Mouse (Mus musculus) monocyte, adult 5-6 weeks (primary cell): ENCODE results near the gene Fam222a. TPM values are rescaled to one million over a fixed set of nuclear protein-coding genes. Genes with fewer than 3 reads are reported as not detected.

Experiments
- ATAC-seq: fragments of 153-309, 156-312 bp; replicated peaks from 2 replicates; pipeline ENCODE4 v1.8.0; 2017; ENCODE audit warnings: mild to moderate bottlenecking; ENCODE audit not compliant: low TSS enrichment, insufficient number of reproducible peaks, severe bottlenecking, poor library complexity, low FRiP score
- total RNA-seq: library from RNA; stranded (forward); fragments of 200-1000, 200-491, 200-594 nt; gene quantifications from 3 replicates; pipeline ENCODE4 v1.2.3, GENCODE M21; 2017

The Fam222a gene
- total RNA-seq, 1 experiment from 2014 or later, result not detected

GRCm38 (mm10) chr5:114597222-114597621, 29.4 kb downstream of the Fam222a start:
- ATAC-seq, result no peak

DNA sequence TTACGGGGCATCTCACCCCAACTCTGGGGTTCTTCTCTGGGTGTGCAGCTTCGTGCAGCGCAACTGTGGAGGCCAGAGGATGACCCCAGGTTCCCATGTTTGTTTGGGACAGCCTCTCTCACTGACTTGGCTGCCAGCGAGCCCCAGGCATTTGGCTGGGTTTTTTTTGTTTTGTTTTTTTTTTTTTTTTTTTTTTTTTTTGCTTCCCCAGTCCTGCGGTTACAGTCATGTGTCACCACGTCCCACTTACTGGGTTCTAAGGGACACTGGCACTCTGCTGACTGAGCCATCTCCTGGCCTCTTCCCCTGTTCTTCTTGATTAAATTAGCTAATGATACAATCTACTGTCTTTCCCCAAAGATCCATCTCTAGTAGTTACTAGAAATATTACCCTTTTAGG, 29.8 kb downstream of the Fam222a start:
- no peak for ATAC-seq

- no peak for ATAC-seq
These were observed 34.2 kb downstream of the Fam222a start for GRCm38 (mm10) chr5:114602012-114602411.

GRCm38 (mm10) chr5:114603975-114604374, 36.2 kb downstream of the Fam222a start:
- ATAC-seq, result no peak

GRCm38 (mm10) chr5:114604781-114605290, 37.0 kb downstream of the Fam222a start:
- ATAC-seq, result no peak

DNA sequence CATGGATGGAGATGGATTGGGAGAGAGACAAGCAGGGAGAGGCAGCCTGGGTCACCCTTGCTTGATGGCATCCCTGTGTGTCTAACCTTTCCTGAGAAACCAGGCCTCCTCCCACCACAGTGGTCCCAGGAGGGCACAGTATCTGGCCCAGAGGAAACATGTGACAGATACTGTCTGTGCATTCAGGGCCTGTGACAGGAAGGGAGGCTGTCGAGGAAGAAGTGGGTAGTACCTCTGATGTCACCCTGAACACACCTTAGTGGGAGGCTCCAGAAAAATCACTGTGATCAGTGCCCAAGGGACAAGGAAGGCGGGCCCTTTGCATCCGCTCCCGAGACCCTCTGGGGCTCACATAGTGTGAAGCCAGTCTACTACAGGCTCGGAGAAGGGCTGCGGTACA, 38.2 kb downstream of the Fam222a start:
- ATAC-seq, result no peak

GRCm38 (mm10) chr5:114607651-114608050, 39.8 kb downstream of the Fam222a start:
- no peak for ATAC-seq

- ATAC-seq, result no peak
These were observed 40.7 kb downstream of the Fam222a start for GRCm38 (mm10) chr5:114608516-114608915.

DNA sequence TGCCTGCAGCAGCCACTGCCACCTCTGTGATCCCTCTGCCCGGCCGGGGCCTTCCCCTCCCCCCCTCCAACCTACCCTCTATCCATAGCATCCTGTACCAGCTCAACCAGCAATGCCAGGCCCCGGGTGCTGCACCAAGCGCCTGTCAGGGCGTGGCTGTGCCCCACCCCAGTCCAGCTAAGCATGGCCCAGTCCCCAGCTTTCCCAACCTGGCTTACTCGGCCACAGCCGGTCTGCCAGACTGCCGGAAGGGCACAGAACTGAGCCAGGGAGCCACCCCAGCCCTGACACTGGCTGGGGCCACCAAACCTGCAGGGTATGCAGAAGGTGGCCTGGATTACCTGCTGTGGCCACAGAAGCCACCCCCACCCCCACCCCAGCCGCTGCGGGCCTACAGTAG, 43.4 kb downstream of the Fam222a start:
- ATAC-seq, result no peak

DNA sequence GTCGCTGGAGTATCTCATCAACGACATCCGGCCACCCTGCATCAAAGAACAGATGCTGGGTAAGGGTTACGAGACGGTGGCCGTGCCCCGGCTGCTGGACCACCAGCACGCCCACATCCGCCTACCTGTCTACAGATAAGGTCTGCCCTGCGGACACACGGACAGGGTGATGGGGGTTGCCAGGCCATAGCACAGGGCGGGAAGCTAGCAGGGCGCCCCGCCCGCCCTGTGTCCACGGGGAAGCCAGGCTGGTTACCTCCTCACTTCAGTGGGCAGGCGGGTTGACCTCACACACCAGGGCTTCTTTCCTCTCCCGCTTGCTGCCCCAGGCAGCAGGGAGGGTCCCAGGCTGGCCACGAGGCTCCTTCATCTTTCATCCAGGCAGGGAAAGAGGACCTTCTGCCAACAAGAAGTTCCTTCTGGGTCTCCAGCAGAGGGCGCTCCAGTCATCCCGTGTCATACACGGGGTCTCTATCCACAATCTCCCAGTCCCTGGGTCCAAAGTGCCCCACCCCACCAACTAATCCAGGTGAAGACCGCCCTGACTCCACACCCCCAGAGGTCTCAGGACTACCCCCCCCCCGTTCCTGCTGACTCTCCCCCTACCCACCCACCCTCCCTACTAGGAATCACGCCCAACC, 44.3 kb downstream of the Fam222a start:
- no peak for ATAC-seq

- no peak for ATAC-seq
These were observed 47.0 kb downstream of the Fam222a start for GRCm38 (mm10) chr5:114614863-114615262.

DNA sequence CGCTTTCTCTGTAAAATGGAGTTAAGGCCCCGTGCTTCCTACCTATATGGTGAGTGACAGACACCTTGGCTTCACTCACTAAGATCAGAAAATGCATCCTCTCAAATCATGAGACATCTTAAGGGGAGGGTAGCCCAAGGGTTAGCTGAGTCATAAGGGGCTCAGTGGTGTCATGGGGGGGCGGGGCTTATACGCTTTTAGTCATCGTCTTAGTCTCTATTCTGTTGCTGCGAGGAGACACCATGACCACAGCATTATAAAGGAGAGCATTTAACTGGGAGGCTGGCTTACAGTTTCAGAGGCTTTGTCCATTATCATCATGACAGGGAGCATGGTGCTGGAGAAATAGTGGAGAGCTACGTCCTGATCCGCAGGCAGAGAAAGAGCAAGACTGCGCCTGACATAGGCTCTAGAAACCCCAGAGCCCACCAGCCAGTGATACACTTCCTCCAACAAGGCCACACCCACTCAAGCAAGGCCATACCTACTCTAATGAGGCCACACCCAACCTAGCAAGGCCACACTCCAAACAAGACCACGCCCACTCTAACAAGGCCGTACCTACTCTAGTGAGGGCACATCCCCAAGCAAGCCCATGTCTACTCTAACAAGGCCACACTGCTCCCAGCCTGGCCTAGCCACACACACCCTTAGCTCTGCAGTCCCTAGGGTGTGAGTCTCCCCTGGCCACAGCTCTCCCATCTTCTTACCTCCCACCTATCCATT, 48.7 kb downstream of the Fam222a start:
- ATAC-seq, result no peak

GRCm38 (mm10) chr5:114617809-114618208, 50.0 kb downstream of the Fam222a start:
- no peak for ATAC-seq

- ATAC-seq, result 0 out of 2 replicates have a peak, but pooled peaks have one; percentile 41
These were observed 51.0 kb downstream of the Fam222a start for GRCm38 (mm10) chr5:114618851-114619250.

- ATAC-seq, result peak; percentile 67
These were observed 52.5 kb downstream of the Fam222a start for GRCm38 (mm10) chr5:114620305-114620704.

DNA sequence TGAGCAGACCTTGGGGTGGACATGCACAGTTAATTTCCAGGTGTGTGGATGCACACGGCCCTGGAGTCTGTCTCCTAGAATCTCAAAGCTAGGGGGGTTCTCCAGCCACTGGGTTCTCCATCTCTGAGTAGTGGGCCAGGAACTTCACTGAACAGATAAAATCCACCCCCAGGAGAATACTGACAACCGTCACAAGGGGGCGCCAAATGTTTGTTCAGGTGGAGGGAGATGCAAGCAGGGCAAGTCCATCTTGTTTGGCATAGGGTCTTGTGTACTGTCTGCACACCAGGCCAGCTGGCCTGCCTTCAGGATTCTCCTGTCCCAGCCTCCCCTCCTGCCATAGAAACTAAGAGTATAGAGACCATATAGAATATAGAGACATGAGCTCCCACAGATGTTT, 57.8 kb downstream of the Fam222a start:
- 0 out of 2 replicates have a peak, but pooled peaks have one; percentile 28 for ATAC-seq

GRCm38 (mm10) chr5:114631336-114631735, 63.5 kb downstream of the Fam222a start:
- no peak for ATAC-seq

GRCm38 (mm10) chr5:114636091-114636490, 68.3 kb downstream of the Fam222a start:
- ATAC-seq, result no peak

DNA sequence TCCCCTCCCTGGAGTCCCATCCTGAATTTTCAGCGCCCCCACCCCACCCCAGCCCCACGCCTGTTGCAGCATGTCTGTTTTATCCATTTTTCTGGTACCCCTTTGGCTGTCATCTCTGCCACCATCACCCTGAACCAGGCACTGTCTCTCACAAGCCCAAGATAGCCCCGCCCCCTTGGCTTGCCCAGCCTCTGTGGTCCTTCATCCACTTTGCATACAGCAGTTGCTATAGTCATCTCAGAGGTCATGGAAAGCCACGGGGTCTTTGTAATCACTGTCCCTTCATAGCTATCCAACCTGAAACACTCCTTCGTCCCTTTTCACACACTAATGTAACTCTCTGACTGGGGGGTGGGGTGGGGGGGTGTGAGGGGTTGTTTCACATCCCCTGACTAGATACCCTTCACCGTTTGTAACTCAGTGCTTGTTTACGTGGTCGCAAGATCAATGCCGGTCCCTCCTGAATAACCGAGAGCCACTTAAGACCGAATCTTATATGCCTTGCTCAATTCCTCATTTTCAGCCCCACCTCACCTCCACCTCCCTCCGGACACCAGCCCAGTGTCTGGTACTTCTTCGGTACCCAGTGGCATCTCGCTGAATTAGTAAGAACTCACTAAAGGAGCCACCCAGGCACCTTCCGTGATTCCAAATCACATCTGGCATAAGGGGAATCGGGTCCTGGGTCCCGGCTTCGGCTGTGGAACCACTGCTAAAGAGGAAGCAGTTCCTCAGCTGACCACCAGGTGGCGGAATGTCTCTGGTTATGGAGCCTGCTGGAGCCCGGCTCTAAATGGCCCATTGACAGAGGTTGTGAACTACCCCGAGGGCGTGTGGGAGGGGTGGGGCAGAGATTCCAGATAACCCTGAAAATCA, 71.2 kb downstream of the Fam222a start:
- peak; percentile 92 for ATAC-seq
